Mouse (Mus musculus) adipocyte (in vitro differentiated cells): ENCODE data around the gene Churc1.

Source experiments
- DNase-seq: peaks from one replicate; pipeline ENCODE4 v3.0.0-alpha.2; 2016; ENCODE audit warnings: low spot score

Churc1 gene

DNA sequence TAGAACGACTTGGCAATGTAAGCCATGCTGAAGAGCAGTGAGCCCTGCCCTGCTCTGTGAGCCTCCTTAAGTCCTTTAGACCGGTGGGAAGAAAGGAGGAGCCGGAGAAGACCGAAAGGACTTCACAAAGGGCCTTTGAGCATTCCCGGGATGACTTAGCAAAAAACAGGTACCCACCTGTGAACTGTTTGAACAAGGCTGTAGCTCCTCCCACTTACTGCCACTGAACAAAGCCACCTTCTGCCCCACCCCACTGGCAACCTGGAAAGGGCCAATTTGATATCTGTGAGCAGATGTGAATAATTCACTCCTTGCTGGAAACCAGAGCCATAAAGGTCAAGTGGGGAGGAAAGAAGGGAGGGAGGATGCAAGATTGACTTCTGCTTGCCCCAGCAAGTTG, 30.0 kb downstream of the Churc1 start, which contains the start of gene Gpx2:
Gene Gpx2, minus strand, starts transcription at position 205 of the 400 bp plus-strand sequence.
- DNase-seq, result no peak

DNA sequence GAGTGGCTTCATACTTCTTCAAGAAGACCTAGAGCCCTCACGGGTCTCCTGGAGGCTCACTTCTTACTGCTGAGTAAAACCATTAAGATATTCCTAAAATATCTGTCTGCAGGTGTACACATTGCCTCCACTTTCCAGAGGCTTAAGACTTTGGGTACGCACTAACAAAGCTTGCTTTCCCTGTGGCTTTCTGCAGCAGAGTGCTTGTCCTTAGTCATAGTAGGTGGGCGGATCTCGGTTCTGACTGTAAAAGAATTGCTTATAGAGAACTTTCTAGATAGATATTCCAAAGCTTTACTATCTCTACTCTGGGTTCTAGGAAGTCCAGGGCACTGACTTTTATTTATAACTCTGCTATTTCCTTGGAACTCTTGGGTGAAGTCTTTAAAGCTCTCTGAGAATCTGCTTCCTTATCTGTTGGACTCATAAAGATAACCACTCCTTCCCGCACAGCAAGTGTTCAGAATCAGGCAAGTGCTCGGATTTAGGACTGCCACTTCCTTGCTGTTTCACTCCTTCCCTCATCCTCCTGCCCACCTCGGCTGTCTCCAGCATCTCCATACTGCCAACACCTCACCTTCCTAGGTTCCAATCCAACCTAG, 31.7 kb downstream of the Churc1 start:
- DNase-seq, result no peak

DNA sequence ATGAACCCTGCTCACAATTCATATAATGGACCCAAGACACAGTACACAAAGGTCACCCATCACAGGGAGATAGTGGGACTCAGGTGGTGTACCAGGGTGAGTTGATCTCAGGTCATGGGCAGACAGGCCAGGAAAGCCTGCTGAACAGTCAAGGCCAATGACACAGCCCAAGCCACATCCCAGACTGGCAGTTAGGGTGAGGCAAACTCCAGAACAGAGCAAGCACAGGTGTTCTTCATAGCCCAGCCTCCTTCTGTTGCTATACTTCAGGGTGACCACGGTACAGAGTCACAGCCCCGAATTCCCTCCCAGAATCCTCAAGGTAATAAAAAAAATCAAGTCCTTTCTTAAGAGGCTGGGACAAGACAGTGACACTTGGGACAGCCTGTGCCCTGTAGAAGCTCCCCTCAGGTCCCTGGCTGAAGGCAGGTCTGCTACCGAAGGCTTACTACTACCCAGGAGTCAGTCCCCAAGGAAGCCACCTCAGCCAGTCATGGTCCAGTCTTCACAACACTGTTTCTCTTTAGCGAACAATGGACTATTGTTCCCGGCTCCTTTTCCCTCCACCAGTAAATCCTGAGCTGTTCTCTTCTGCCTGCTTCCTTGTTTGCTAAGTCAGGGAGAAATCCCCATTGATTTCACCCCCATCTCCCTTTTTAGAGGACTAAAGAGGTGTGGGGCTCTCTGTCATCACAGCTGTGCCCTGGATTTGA, 32.8 kb downstream of the Churc1 start:
- no peak for DNase-seq

DNA sequence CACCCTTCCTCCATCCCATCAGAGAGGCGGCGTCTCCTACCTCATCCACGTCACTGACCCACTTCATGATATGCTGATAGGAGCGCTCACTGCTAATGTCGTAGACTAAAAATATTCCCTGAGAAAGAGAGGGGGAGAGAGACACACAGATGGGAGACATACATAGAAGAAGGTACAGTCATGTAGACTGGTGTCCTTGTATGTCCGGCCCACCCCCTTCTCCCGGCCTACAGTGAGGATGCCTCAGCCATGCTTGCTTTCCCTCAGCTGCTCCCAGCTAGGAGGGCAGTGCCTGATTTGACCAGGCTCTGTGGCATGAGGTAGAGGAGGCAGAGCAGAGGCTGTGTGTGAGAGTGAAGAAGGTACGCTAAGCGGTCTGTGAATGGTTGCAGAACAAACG, 37.7 kb downstream of the Churc1 start:
- no peak for DNase-seq

DNA sequence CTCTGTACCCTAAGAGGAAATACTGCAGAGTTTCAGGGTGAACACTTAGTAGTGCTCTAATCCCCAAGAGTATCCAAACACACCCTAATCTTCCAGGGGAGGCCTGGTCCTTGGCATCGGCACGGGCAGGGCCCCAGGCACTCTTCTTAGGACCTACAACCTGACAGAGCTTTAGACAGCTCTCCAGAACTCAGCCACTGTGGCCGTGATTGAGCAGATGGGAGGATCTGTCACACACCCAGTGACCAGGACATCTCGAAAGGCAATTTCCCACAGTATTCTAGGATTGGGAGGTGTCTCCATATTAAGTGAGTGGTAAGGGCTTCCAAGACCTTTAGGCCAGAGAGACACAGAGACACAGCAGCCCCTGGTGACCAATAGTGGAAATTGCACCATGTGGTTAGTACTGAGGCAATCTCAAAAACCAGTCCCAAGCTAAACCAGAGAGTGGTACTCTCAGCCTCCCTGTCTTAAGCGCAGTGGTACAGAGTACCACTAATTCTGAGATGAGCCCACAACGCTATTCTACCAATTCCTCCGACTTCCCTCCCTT, 38.4 kb downstream of the Churc1 start:
- DNase-seq, result peak; percentile 72

DNA sequence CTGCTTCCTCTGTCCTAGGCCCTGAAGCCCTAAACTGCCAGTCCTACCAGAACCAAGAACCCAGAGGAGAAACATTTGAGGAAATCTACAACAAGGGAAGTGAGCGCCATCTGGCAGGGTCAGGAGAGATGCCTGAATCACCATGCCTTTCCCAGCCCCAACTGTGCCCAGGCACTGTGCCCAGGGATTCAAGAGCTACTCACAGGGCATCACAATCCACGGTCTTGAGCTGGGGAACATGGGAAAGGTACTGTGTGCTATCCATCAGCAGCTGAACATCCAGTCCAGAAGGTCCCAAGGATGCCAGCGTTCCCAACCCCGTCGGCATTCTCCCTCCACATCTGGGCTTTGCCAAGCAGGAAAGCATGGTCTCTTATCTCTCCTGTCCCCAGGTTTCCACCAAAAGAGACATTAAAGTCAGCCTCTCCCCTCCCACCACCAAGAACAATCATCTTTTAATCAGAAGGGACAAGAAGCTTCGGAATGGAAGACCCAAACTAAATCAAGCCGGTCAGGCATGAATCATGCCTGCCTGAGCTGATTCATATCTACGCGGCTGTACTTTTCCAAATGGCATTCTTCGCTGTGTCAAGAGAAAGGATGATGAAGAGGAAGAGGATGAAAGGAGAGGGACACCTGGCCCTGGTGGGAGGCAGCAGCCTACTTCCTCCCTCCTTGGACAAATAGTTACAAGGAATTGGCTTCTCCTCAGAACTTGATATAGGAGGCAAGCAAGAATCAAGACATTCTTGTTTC, 39.9 kb downstream of the Churc1 start:
- no peak for DNase-seq

DNA sequence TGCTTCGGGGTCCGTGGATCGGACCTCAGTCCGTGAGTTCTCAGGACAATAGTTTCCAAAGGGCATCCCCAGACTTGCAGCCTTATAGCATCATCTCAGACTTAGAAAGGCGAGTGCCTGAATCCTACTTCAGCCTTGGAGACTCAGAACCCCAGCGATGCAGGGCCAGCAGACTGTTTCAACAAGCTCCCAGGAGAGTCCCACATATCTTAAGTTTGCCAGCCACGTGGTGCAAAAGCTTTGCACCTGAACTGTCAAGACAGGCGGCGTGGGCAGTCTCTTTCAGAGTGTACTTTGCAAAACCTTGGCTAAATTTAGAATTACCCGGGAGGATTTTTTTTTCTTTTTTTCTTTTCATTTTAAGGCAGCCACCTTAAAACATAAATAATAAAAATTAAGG, 42.5 kb downstream of the Churc1 start:
- no peak for DNase-seq

DNA sequence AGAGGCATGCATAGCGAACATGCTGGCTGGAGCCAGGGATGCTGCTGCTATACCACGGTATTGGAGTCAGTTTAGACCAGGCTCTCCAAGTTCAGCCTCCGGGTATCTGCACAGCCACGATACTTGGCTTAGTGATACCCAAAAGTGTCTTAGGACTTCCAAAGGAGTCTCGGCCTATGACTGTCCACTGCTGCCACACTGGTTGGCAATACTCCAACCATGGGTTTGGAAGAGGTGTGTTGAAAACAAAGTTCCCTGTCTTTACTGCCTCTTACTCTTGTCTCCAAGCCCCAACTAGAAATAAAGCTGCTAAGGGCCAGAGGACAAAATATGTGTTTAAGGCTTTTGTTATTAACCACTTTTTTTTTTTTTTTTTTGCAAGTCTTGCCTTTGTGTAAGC, 45.2 kb downstream of the Churc1 start:
- DNase-seq, result no peak

DNA sequence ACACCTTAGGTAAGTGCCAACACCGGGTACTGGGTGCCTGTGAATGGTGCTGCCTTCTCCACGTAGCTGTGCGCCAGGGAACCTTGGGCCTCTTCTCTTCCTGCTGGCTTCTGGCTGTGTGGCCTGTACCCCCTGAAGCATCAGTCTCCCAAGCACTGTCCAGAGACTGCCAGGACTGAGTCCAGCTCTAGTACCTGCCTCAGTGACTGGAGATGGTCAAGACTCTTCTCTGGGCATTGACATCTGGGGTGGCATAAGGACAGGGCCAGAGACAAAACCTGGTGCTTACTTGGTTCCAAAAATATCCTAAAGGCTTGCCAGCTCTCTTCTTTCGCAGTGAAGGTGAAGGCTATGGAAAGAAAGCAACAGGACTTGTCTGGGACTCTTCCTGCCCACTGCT, 45.7 kb downstream of the Churc1 start:
- no peak for DNase-seq

DNA sequence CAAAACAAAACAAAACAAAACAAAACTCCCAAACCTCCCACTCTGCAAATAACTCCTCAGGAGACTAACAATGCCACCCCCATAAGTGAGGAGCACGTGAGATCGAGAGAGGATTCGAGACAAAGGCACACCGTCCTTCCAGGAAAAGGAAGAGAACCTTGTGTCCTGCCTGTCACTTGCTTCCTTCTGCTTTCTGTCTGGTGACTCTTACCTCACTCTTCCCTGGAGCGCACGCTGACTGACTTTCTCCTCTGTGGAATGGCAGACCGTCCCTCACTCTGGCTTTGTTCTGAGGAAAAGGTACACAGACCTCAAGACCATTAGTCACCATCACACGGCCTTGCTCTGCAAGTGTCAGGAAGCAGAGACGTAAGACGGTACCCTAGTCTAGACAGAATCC, 48.2 kb downstream of the Churc1 start:
- no peak for DNase-seq

DNA sequence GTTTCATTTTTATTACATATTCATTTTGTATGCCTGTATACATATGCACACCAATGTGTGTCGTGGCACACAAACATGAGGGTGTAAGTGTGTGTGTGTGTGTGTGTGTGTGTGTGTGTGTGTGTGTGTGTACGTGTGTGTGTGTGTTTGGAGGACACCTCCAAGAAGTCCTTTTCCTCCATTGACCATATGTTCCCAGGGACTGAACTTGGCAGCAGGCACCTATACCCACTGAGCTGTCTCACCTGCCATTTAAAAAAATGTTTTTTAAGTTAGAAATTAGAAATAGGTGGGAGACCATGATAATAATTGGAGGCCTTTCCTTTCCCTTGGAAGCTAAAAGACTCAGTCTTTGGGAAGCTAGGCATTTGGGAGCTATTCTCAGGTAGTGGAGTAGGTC, 48.8 kb downstream of the Churc1 start:
- no peak for DNase-seq

DNA sequence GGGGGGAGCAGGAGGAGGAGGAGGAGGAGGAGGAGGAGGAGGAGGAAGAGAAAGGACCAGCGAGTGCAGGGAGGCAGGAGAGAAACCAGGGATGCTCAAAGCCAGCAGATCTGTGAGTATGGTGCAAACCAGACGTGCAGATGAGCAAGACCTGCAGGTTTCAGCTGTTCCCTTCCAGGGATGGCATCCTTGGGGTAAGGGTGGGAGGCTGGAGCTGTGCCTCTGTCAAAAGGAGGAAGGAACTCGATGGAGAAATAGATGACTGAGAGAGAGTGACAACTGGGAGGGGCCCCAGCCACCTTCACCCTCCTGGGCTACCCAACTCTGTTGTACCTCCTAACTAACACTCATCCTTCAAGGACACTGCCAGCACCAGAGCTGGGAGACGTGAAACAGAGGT, 51.4 kb downstream of the Churc1 start:
- DNase-seq, result no peak

DNA sequence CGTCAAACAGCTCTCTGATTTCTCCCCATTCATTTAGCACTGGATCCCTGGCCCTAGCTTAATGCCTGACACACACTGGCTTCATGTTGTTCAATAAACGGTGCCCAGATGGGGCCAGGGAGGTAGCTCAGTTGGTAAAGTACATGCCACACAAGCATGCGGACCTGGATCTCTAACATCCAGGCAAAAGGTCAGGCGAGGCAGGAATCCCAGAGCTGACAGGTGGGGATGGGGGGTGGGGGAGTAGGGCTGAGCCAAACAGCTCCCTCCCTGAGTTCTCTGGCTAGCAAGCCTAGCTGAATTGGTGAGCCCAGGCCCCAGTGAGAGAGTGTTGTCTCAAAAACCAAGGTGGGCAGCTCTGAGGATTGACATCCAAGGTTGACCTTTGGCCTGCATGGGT, 51.8 kb downstream of the Churc1 start:
- DNase-seq, result no peak

DNA sequence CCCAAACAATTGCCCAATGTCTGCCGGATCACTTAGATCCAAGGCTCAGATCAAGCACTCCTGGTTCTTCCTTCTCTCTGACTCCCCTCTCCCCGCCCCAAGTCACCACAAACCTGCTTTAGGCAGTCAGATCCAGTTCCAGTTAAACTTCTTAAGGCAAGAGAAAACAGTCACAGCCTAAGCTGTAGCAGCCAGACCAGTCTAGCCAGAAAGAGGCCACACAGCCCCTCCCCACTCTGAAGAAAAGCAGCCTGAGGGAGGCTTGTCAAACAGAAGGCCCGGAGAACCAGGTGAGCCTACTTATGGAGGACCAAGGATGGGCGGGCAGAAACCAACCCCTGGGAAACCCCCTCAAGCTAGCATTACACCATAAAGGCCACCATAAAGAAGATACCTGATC, 52.8 kb downstream of the Churc1 start:
- no peak for DNase-seq

DNA sequence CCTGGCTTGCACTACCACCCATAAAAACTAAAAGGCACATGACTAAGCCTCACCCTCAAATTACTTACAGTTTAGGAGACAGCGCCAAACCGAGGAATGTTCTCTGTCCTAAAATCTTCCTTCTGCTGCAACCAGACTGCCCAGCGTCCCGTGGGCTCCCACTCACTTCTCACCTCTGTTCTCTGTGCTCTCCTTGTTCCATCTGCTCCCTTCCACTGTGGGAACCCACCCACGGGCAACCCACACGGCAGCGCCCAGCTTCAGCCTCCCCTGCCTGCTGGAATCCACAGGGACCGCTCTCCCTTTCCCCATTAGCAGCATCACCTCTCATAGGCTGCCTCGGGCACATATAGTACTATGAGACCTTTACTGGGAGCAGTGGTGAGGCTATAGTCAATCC, 53.6 kb downstream of the Churc1 start:
- DNase-seq, result no peak

DNA sequence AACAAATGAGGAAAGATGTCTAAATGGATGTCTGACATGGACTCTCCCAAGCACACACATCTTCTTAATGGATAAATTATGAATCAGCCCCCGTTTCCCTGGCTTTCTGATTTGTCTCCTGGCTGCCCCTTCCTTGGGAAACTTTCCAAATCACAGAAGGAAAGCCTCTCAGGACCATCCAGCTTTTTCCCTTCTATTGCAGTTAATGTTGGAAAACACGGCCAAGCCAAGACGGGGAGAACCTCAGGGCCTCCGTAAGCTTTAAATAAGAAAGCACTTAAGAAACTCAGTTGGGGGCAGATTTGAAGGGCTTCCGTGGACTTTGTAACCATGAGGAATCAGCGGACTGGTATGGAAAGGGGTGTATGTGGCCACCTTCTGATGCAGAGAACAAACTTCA, 54.5 kb downstream of the Churc1 start:
- no peak for DNase-seq

DNA sequence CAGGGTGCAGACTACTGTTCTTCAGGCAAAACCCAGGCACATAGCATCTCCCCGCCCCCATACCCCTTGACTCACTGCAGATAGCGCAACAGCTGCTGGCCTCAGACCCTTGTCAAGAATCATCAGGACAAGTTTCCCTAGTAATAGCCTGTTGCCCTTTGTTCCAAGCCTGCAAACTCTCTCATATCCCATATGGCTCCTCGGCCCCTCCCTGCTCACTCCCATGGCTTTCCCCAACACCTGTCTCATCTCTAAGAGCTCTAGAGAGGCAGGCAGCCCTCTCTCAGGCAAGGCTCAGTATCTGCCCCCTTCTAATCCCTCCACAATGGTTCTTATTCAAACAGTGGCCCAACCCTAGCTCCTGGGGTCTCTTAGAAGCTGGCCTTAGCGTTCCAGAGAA, 55.3 kb downstream of the Churc1 start:
- DNase-seq, result peak; percentile 12

DNA sequence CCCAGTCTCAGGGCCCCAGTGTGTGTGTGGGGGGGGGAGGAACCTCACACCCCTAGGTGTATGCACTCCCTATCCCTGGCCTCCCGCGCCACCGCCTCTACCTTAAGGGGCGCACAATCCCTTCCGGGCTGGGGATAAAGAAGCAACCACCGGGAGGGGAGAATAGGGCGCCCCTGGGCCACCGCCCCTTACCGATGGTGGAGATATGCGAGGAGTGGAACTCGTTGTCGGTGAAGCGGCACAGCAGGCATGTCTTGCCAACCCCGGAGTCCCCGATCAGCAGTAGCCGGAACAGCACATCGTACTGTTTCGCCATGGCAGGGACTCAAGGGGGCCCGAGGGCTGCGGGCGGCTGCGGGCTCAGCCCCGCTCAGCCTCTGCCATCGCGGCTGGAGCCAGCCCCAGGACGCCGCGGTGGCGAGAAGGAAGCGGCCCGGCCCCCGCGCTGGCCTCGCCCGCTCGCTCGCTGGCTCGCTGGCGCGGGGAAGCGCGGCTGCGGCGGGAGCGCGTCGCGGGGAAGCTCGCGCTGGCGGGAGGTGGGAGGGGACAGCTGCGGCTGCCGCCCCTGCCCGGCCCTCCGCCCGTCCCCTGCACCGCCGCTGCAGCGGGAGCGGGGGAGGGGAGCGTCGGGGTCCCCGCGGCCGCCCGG, 56.8 kb downstream of the Churc1 start:
- no peak for DNase-seq

DNA sequence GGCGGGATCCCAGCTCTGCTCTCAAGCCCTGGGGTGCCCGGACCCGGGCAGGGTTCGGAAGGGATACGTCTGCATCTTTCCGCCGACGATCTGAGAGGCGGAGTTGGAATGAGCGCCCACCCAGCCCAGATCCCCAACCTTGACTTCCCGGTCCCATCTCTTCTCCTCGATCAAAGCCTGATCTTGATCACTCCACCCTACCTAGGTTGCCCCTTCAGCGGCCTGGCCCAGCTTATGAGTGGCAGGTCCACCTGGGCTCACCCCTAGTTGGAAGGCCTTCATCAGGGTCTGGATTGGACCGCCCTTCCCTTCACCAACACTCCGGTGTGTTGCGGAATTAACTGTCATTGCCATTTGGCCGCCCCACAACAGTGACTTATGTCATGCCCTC, 57.3 kb downstream of the Churc1 start, which contains the start of gene Rab15:
Gene Rab15, minus strand, starts transcription at position 258 of the 391 bp plus-strand sequence.
- no peak for DNase-seq

DNA sequence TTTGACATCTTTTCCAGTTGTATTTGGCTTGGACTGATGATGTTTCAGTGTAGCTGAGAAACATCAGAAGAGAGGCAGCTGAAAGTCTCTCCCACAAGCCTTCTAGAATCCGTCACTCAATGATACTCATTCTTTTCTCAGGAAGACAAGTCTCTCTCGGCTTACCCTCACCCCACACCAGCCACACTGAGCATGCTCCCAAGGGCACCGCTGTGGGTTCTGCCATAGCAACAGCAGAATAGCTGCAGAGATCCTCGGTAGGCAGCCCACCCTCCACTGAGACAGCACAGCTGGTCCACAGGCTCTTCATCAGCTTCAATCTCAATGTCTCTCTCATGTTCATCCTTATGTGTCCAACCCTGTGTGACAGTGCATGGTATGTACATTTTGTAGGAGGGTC, 59.9 kb downstream of the Churc1 start:
- DNase-seq, result no peak

DNA sequence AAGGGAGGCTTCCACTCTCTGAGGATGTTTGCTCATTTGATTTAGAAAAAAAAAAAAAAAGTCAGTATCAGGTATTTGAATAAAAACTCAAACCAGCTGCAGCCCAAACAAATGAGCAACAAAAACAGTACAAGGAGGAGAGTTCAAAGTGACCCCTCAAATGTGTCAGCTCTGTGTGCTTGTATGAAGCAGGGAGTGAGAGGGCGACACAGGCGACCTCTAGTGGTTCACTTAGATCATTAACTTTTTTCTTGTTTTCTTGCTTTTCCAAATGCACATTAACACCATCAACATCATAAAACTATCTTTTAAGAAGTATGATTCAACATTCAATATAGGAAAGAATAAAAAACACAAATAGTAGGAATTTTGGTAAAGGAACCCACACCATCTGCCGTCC, 67.4 kb downstream of the Churc1 start:
- DNase-seq, result peak; percentile 51
